Mouse (Mus musculus): ENCODE data around the gene Tgfb3.

DNA sequence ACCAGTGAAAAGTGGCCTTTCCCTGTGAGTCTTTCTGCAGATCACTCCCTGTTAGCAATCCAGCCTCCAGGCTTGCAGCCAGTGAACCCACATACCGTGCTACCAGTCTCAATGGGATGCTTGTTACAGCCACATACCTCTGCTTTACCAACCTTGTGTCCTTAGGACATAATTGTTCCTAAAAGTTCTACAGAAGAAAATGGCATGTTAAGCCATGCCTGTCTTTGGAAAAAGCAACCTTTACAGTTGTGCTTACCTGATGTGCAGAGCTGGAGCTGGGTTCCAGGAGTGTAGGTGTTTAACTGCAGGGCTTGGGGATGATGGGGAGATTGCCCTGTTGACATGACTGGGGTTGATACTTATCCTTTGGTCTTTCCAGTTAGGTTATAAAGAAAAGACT is 51.1 kb downstream of the Tgfb3 start:
- no peak for TF ChIP-seq CTCF (conservative IDR thresholded peaks at IDR 0.05; ENCODE audit: low read length)
- TF ChIP-seq NANOG (IDR thresholded peaks at IDR 0.05; ENCODE audit: borderline replicate concordance, low read length) = no peak
- TF ChIP-seq POU5F1 (IDR thresholded peaks at IDR 0.05; ENCODE audit: borderline replicate concordance, low read length) = no peak
